Mouse (Mus musculus) liver, postnatal 0 days (tissue): ENCODE measurements around the gene Vkorc1l1. TPM values are rescaled to one million over a fixed set of nuclear protein-coding genes. Genes with fewer than 3 reads are reported as not detected.
A peak's percentile ranks its signal among the peaks of the same experiment; 100 is the strongest.
"Not testable (repeated sequence)": the region's sequence is repeated elsewhere in the genome, so short reads cannot be mapped to it uniquely, and the experiment has no call there.

Source experiments
- ATAC-seq: fragments of 200-750 bp; cut with Nextera tagmentation; 2 replicates; pipeline ENCODE4 v1.8.0; 2017; ENCODE audit warnings: mild to moderate bottlenecking, moderate library complexity
- DNase-seq: peaks from one replicate; pipeline ENCODE4 v3.0.0-alpha.2; 2016
- H3K27ac ChIP-seq: fragments of 300-500 bp; sonication (generic); 2 replicates; pipeline ENCODE4 v1.5.1; 2014; ENCODE audit warnings: antibody characterized with exemption, moderate library complexity, mild to moderate bottlenecking, low read depth
- H3K27me3 ChIP-seq: fragments of 300-500 bp; sonication (generic); 2 replicates; pipeline ENCODE4 v1.6.1; 2014; ENCODE audit warnings: low read length, control low read depth, mixed read lengths; ENCODE audit not compliant: insufficient read depth
- H3K36me3 ChIP-seq: fragments of 300-500 bp; sonication (generic); replicated peaks from 2 replicates; pipeline ENCODE4 v1.6.1; 2014; ENCODE audit warnings: mild to moderate bottlenecking, control low read depth, low read length, moderate library complexity, mixed read lengths; ENCODE audit not compliant: insufficient read depth
- H3K4me1 ChIP-seq: fragments of 300-500 bp; sonication (generic); 2 replicates; pipeline ENCODE4 v1.6.1; 2014; ENCODE audit warnings: antibody characterized with exemption, mild to moderate bottlenecking, control low read depth; ENCODE audit not compliant: insufficient read depth
- H3K4me2 ChIP-seq: fragments of 300-500 bp; sonication (generic); 2 replicates; pipeline ENCODE4 v1.6.1; 2014; ENCODE audit warnings: low read depth, mild to moderate bottlenecking, low read length, moderate library complexity, mixed read lengths
- H3K4me3 ChIP-seq: fragments of 300-500 bp; sonication (generic); 2 replicates; pipeline ENCODE4 v1.5.1; 2014; ENCODE audit warnings: low read depth, low read length
- H3K9ac ChIP-seq: fragments of 300-500 bp; sonication (generic); replicated peaks from 2 replicates; pipeline ENCODE4 v1.6.1; 2014; ENCODE audit warnings: mild to moderate bottlenecking, moderate library complexity
- H3K9me3 ChIP-seq: fragments of 300-500 bp; sonication (generic); 2 replicates; pipeline ENCODE4 v1.6.1; 2016; ENCODE audit warnings: mild to moderate bottlenecking, control low read depth, low read length, mixed read lengths
- CTCF ChIP-seq: sonication (generic); IDR thresholded peaks from 2 replicates; pipeline ENCODE4 v1.5.1; 2016; ENCODE audit warnings: antibody characterized with exemption, low read depth
- EP300 ChIP-seq: IDR thresholded peaks from 2 replicates; pipeline ENCODE4 v1.6.1; 2016; ENCODE audit warnings: antibody characterized with exemption, low read depth, mild to moderate bottlenecking
- WGBS: fragments of 180-500 bp; shearing (Covaris S2); extraction: QIAGEN DNeasy Blood & Tissue Kit; methylation state at CpG from one replicate; pipeline ENCODE4 v1.1.7; 2014; ENCODE audit not compliant: insufficient replicate concordance; 5-methylcytosine and 5-hydroxymethylcytosine counted together
- polyA plus RNA-seq: library from polyadenylated mRNA; unstranded; fragments of >200 nt; fragmentation: Nextera tagmentation; extraction: Ambion mirVana; gene quantifications from 2 replicates; pipeline ENCODE4 v1.2.1, GENCODE M21; 2015

Gene Vkorc1l1
- polyA plus RNA-seq, 1 experiment from 2014 or later, result 18.2 TPM

DNA sequence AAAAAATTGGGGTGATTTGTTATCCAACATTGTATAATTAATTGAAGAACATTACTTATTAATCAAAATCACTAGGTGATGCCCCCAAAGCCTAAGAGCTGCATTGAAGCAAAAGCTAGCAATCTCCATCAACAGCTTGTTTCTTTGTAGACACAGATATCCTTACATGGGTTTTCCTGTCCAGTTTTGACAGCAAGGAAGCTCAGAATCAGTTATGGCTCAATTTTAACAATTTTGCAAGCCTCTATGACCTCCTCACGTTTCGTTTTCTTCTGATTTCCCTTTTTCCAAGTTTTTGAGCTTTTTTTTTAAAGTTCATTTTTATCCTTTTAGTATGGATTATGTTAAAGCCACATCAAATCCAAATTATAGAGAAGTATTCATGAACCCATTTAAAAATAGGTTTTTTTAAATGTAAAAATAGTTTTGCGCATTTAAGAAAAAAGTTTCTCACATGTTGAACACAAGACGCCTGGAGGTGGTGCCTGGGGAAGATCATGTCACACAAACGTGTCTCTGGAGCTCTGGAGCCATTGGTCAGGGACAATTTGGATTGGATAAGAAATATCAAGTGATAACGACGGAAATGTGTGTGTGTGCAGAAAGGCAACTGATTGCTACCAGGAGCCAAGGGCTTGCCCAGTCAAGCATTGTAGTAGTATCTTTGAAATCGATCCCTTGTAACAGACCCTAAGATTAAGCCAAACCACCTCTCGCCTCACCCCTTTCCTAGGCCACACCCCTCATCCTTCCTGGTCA lies 855 bp upstream of the Vkorc1l1 start:
- WGBS, result 3% methylated on average over 9 of the region's 9 CpGs
- ATAC-seq (no peak), DNase-seq (no peak)
- TF ChIP-seq CTCF (no peak), EP300 (0 out of 2 replicates have a peak, but pooled peaks have one; percentile 28)
- Histone ChIP-seq H3K27ac (peak overlapping the region; percentile 42), H3K4me2 (peak overlapping the region; percentile 62), H3K9ac (no peak overlapping the region; the same call in 1 of the 2 replicates), H3K36me3 (no peaks in the 10 kb centered on the region), H3K27me3 (no peaks in the 10 kb centered on the region), H3K4me3 (peak overlapping the region; percentile 41), H3K4me1 (peaks cover 4% of the 10 kb centered on the region), H3K9me3 (no peaks in the 10 kb centered on the region)

DNA sequence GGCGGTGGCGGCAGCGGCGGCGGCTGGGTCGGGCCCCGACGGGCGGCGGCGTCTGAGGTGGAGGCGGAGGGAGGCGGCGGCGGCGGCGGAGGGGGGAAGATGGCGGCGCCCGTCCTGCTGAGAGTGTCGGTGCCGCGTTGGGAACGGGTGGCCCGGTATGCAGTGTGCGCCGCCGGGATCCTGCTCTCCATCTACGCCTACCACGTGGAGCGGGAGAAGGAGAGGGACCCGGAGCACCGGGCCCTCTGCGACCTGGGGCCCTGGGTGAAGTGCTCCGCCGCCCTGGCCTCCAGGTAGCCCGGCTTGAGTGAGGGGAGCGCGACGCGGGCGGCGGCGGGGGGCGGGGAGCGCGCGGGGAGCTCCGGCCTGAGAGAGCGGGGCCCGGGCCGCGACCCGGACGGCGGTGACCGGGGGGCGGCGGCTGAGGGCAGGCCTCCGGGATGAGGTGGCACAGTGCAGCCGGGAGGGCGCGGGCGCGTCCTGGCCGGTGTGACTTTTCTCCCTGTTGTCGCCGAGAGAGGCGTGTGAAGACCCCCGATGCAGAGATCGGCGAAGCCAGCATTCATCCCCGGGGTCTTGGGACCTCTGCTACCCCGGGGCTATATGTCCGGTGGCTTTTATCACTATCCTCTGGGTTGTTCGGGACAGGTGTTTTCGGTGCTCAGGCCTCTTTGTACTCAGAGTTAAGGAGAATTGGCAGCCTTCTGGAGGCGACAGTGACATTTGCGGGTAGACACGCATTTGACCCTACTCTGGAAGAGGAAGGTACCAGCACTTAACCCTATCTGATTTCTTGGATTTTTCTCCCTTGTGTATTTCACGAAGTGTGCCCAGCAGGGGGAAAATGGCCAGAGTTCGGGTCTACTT lies 536 bp downstream of the Vkorc1l1 start:
- H3K9me3 ChIP-seq, H3K27me3 ChIP-seq, H3K36me3 ChIP-seq, H3K4me1 ChIP-seq: not testable (repeated sequence)
- DNase-seq (peak; percentile 66), ATAC-seq (peak; percentile 18)
- TF ChIP-seq CTCF, result 0 out of 2 replicates have a peak, but pooled peaks have one; percentile 18
- H3K9ac ChIP-seq, result peak overlapping the region; percentile 82
- H3K4me3 ChIP-seq, result peak overlapping the region; percentile 66
- peak overlapping the region; percentile 93 for H3K27ac ChIP-seq
- H3K4me2 ChIP-seq, result peak overlapping the region; percentile 66
- 2% methylated on average over 35 of the region's 82 CpGs for whole genome bisulfite sequencing

DNA sequence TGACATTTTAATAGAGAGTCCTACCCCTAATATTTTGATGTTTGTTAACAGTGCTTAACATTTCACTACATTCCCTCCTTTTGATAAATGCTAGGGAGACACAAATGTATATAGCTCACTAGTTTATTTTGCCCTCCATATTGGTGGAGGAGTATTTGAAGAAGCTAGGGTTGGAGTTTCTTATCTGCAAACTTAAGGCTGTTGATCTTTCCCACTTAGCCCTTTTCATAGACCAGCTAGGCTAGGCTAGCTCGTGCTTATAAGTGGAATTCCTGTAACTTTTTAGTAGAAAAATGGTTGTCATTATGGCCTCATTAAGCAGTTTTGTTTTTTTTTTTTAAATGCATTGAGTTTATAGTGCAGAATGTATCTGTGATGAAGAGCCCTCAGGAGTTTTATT lies 1.6 kb downstream of the Vkorc1l1 start:
- Histone ChIP-seq H3K4me1 (peaks cover 4% of the 10 kb centered on the region), H3K9me3 (no peaks in the 10 kb centered on the region), H3K4me2 (peak overlapping the region; percentile 66), H3K9ac (no peak overlapping the region), H3K27ac (0 out of 2 replicates have a peak overlapping the region, but pooled peaks have one; percentile 4), H3K4me3 (peak overlapping the region; percentile 66; the same call in 1 of the 2 replicates), H3K27me3 (no peaks in the 10 kb centered on the region), H3K36me3 (no peaks in the 10 kb centered on the region)
- 43% methylated on average over 1 of the region's 1 CpGs for WGBS
- ATAC-seq, result no peak
- TF ChIP-seq CTCF (no peak), EP300 (no peak)
- DNase-seq, result no peak

DNA sequence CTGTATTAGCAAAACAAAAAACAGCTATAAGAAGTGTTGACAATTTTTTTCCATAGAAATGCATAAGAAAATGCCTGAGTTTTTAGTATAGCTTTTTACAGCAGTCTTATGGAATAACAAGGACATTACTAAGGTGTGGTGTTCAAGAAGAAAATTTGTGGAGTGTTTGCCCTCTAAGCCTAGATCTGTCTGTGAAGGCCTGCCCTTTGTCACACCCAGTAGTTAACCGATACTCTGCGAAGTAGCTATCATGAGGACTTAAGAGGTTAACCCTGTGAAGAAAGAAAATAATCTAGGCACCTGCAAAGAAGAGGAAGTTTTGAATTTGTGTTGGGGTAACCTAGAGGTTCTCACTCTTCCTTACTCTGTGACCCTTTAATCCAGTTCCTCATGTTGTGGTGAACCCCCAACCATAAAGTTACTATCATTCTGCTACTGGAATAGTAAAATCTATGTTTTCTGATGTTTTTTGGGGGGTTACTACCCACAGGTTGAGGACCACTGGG lies 5.8 kb downstream of the Vkorc1l1 start:
- no peaks in the 10 kb centered on the region for H3K27me3 ChIP-seq
- H3K36me3 ChIP-seq, result no peaks in the 10 kb centered on the region
- H3K9ac ChIP-seq, result no peak overlapping the region
- TF ChIP-seq CTCF, result no peak
- no peak for TF ChIP-seq EP300
- H3K4me3 ChIP-seq, result no peak overlapping the region
- H3K9me3 ChIP-seq, result no peaks in the 10 kb centered on the region
- DNase-seq (no peak), ATAC-seq (no peak)
- no peak overlapping the region for H3K27ac ChIP-seq
- H3K4me1 ChIP-seq, result peaks cover 4% of the 10 kb centered on the region
- no peak overlapping the region for H3K4me2 ChIP-seq
- 67% methylated on average over 2 of the region's 2 CpGs for WGBS

DNA sequence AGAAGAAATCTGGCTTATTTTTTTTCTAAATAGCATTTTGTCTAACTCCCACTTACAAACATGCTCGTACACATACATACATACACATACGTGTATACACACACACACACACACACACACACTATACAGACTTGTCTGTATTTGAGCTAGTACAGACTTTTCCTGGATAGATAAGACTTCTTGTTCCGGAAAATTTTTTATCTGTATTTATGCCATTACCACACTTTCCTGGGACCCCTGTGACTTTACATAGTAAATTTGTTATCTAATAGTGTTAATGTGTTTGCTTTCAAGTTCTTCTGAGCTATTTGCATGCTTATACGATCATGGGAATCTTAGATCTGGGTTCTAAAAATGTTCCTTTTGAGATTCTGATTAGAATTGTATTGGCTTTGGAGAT lies 10.4 kb downstream of the Vkorc1l1 start:
- Histone ChIP-seq H3K27me3 (no peaks in the 10 kb centered on the region), H3K4me3 (no peak overlapping the region), H3K27ac (no peak overlapping the region), H3K9ac (no peak overlapping the region), H3K36me3 (no peaks in the 10 kb centered on the region), H3K4me2 (no peak overlapping the region), H3K9me3 (no peaks in the 10 kb centered on the region), H3K4me1 (peaks cover 11% of the 10 kb centered on the region)
- DNase-seq, result no peak
- TF ChIP-seq EP300 (no peak), CTCF (no peak)
- no peak for ATAC-seq
- 63% methylated on average over 4 of the region's 4 CpGs for WGBS
